Comparison of ENCODE assay signal across 8 mouse cellular contexts in the genomic region with DNA sequence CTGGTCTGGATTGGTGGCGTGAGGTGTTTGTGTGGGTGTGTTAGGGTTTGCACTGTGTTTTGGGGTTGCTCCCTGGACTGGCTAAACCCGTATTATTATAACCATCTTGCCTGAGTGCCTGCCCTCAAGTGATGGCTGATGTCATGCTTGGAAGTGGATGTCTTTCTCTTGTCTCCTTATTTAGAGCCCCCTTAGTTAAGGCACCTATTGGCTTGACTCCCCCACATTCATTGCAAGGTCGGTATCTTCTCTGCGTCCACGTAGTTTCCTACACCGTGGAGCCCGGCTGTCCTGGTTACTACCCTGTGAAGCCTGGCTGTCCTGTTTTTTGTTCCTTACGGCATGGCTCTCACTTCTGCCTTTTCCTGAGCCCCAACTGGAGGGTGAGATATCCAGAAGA. TPM values are rescaled to one million over a fixed set of nuclear protein-coding genes. Genes with fewer than 3 reads are reported as not detected.
DNase-seq lines count a peak whose midpoint lies in the region; ATAC-seq lines count a peak whose summit lies in the region.

No protein-coding gene starts in this region.

- peak; percentile 24 for DNase-seq in cerebellum, adult 8-10 months
- DNase-seq in cerebellum, postnatal 14 days: no peak
- DNase-seq in neural tube, embryonic 11.5 days (ENCODE audit: low spot score): no peak
- no peak for DNase-seq in neural tube, embryonic 10.5 days (ENCODE audit: extremely low spot score, low spot score)
- DNase-seq in B cell, adult 2 months: no peak
- no peak for DNase-seq in embryo, embryonic 9.5 days (ENCODE audit: extremely low spot score)

- H3K27me3 ChIP-seq in neural tube, embryonic 11.5 days (ENCODE audit: control insufficient read depth, insufficient read depth, low read length): no peaks in the 10 kb centered on the region
- H3K27me3 ChIP-seq in limb, embryonic 12.5 days: no peaks in the 10 kb centered on the region
- H3K27me3 ChIP-seq in stomach, embryonic 14.5 days (ENCODE audit: control insufficient read depth, insufficient read depth, low read length): no peaks in the 10 kb centered on the region

- peak overlapping the region; percentile 65 for H3K4me2 ChIP-seq in neural tube, embryonic 11.5 days (ENCODE audit: low read depth)
- peak overlapping the region; percentile 94 for H3K4me2 ChIP-seq in limb, embryonic 12.5 days
- H3K4me2 ChIP-seq in stomach, embryonic 14.5 days (replicated peaks; ENCODE audit: low read depth, low read length): peak overlapping the region; percentile 95

- peak overlapping the region; percentile 83 for H3K9ac ChIP-seq in neural tube, embryonic 11.5 days (ENCODE audit: low read length)
- peak overlapping the region; percentile 93 for H3K9ac ChIP-seq in limb, embryonic 12.5 days (replicated peaks)
- peak overlapping the region; percentile 96 for H3K9ac ChIP-seq in stomach, embryonic 14.5 days (replicated peaks; ENCODE audit: low read depth, low read length)

- WGBS in neural tube, embryonic 11.5 days: 72% methylated on average over 8 of the region's 8 CpGs
- WGBS in limb, embryonic 12.5 days: 56% methylated on average over 8 of the region's 8 CpGs
- WGBS in stomach, embryonic 14.5 days: 47% methylated on average over 8 of the region's 8 CpGs

- H3K36me3 ChIP-seq in neural tube, embryonic 11.5 days (ENCODE audit: control insufficient read depth, insufficient read depth, low read length): peaks cover 22% of the 10 kb centered on the region
- peaks cover 51% of the 10 kb centered on the region for H3K36me3 ChIP-seq in limb, embryonic 12.5 days
- peaks cover 50% of the 10 kb centered on the region for H3K36me3 ChIP-seq in stomach, embryonic 14.5 days (ENCODE audit: control insufficient read depth, insufficient read depth, low read length)

- peaks cover 27% of the 10 kb centered on the region for H3K4me1 ChIP-seq in neural tube, embryonic 11.5 days (ENCODE audit: control insufficient read depth, insufficient read depth, low read length)
- peaks cover 41% of the 10 kb centered on the region for H3K4me1 ChIP-seq in limb, embryonic 12.5 days (replicated peaks)
- H3K4me1 ChIP-seq in stomach, embryonic 14.5 days (ENCODE audit: control insufficient read depth, insufficient read depth, low read length): peaks cover 23% of the 10 kb centered on the region

- no peaks in the 10 kb centered on the region for H3K9me3 ChIP-seq in neural tube, embryonic 11.5 days (ENCODE audit: control insufficient read depth, low read length)
- no peaks in the 10 kb centered on the region for H3K9me3 ChIP-seq in limb, embryonic 12.5 days
- no peaks in the 10 kb centered on the region for H3K9me3 ChIP-seq in stomach, embryonic 14.5 days (ENCODE audit: control insufficient read depth, low read depth, low read length)

- peak overlapping the region; percentile 95 for H3K4me3 ChIP-seq in neural tube, embryonic 11.5 days (ENCODE audit: low read depth, low read length)
- peak overlapping the region; percentile 100 for H3K4me3 ChIP-seq in limb, embryonic 12.5 days (replicated peaks)
- peak overlapping the region; percentile 98 for H3K4me3 ChIP-seq in stomach, embryonic 14.5 days (ENCODE audit: low read depth, low read length)

- no peak for ATAC-seq in neural tube, embryonic 11.5 days (ENCODE audit: insufficient read depth, low FRiP score, low TSS enrichment)
- ATAC-seq in limb, embryonic 12.5 days (ENCODE audit: insufficient number of reproducible peaks, insufficient read depth, low FRiP score, low TSS enrichment, low read depth): no peak
- no peak for ATAC-seq in stomach, embryonic 14.5 days (ENCODE audit: insufficient number of reproducible peaks, insufficient read depth, low FRiP score, low read depth)

- no peak overlapping the region for H3K27ac ChIP-seq in neural tube, embryonic 11.5 days (ENCODE audit: low read depth, low read length)
- H3K27ac ChIP-seq in limb, embryonic 12.5 days: no peak overlapping the region
- 0 out of 2 replicates have a peak overlapping the region, but pooled peaks have one; percentile 95 for H3K27ac ChIP-seq in stomach, embryonic 14.5 days (ENCODE audit: low read length)

RNA-seq across cellular contexts. Expression of a gene that starts 2.2 kb away (rescaled TPM):
- polyA plus RNA-seq in neural tube, embryonic 11.5 days (2014; fragmentation: Nextera tagmentation; extraction: Ambion mirVana): 117 and 123 TPM in 2 replicates
- 106 and 109 TPM in 2 replicates for polyA plus RNA-seq in limb, embryonic 12.5 days (2016; fragmentation: Nextera tagmentation; extraction: Ambion mirVana)
- polyA plus RNA-seq in stomach, embryonic 14.5 days (2014; fragmentation: Nextera tagmentation; extraction: Ambion mirVana): 70.9 and 78.7 TPM in 2 replicates

RNA-seq across cellular contexts. Expression of a gene that starts 30.2 kb away (rescaled TPM):
- 0.34 and 0.57 TPM in 2 replicates for polyA plus RNA-seq in neural tube, embryonic 11.5 days (2014; fragmentation: Nextera tagmentation; extraction: Ambion mirVana)
- polyA plus RNA-seq in limb, embryonic 12.5 days (2016; fragmentation: Nextera tagmentation; extraction: Ambion mirVana): 0.18 and 0.20 TPM in 2 replicates
- polyA plus RNA-seq in stomach, embryonic 14.5 days (2014; fragmentation: Nextera tagmentation; extraction: Ambion mirVana): 1.2 and 2.1 TPM in 2 replicates

RNA-seq across cellular contexts. Expression of a gene that starts 33.8 kb away (rescaled TPM):
- polyA plus RNA-seq in neural tube, embryonic 11.5 days (2014; fragmentation: Nextera tagmentation; extraction: Ambion mirVana): 62.7 and 63.4 TPM in 2 replicates
- polyA plus RNA-seq in limb, embryonic 12.5 days (2016; fragmentation: Nextera tagmentation; extraction: Ambion mirVana): 65.8 and 72.6 TPM in 2 replicates
- 52.3 and 55.4 TPM in 2 replicates for polyA plus RNA-seq in stomach, embryonic 14.5 days (2014; fragmentation: Nextera tagmentation; extraction: Ambion mirVana)

RNA-seq across cellular contexts. Expression of a gene that starts 47.1 kb away (rescaled TPM):
- 13.8 and 16.5 TPM in 2 replicates for polyA plus RNA-seq in neural tube, embryonic 11.5 days (2014; fragmentation: Nextera tagmentation; extraction: Ambion mirVana)
- 24.6 and 27.1 TPM in 2 replicates for polyA plus RNA-seq in limb, embryonic 12.5 days (2016; fragmentation: Nextera tagmentation; extraction: Ambion mirVana)
- 7.4 and 9.2 TPM in 2 replicates for polyA plus RNA-seq in stomach, embryonic 14.5 days (2014; fragmentation: Nextera tagmentation; extraction: Ambion mirVana)

RNA-seq across cellular contexts. Expression of a gene that starts 48.5 kb away (rescaled TPM):
- 10.9 and 11.7 TPM in 2 replicates for polyA plus RNA-seq in neural tube, embryonic 11.5 days (2014; fragmentation: Nextera tagmentation; extraction: Ambion mirVana)
- polyA plus RNA-seq in limb, embryonic 12.5 days (2016; fragmentation: Nextera tagmentation; extraction: Ambion mirVana): 17.6 and 18.3 TPM in 2 replicates
- 15.8 and 18.6 TPM in 2 replicates for polyA plus RNA-seq in stomach, embryonic 14.5 days (2014; fragmentation: Nextera tagmentation; extraction: Ambion mirVana)
